Mouse (Mus musculus) kidney, embryonic 16.5 days (tissue): Measurements from ENCODE around the gene Map3k7. TPM values are rescaled to one million over a fixed set of nuclear protein-coding genes. Genes with fewer than 3 reads are reported as not detected.

Source experiments
- ATAC-seq: fragments of 200-750 bp; cut with Nextera tagmentation; 2 replicates; pipeline ENCODE4 v1.8.0; 2017; ENCODE audit warnings: moderate TSS enrichment; ENCODE audit not compliant: low FRiP score, low TSS enrichment
- H3K27ac ChIP-seq: fragments of 300-500 bp; sonication (generic); 2 replicates; pipeline ENCODE4 v1.5.1; 2014; ENCODE audit warnings: low read length
- H3K27me3 ChIP-seq: fragments of 300-500 bp; sonication (generic); 2 replicates; pipeline ENCODE4 v1.6.1; 2014; ENCODE audit warnings: low read length, control low read depth, mixed read lengths; ENCODE audit not compliant: insufficient read depth
- H3K36me3 ChIP-seq: fragments of 300-500 bp; sonication (generic); 2 replicates; pipeline ENCODE4 v1.6.1; 2014; ENCODE audit warnings: low read length, control low read depth, mixed read lengths; ENCODE audit not compliant: insufficient read depth
- H3K4me1 ChIP-seq: fragments of 300-500 bp; sonication (generic); 2 replicates; pipeline ENCODE4 v1.6.1; 2014; ENCODE audit warnings: low read length, control low read depth, mixed read lengths; ENCODE audit not compliant: insufficient read depth
- H3K4me2 ChIP-seq: fragments of 300-500 bp; sonication (generic); replicated peaks from 2 replicates; pipeline ENCODE4 v1.6.1; 2014; ENCODE audit warnings: low read depth, low read length
- H3K4me3 ChIP-seq: fragments of 300-500 bp; sonication (generic); 2 replicates; pipeline ENCODE4 v1.5.1; 2014; ENCODE audit warnings: mild to moderate bottlenecking, low read length
- H3K9ac ChIP-seq: fragments of 300-500 bp; sonication (generic); replicated peaks from 2 replicates; pipeline ENCODE4 v1.6.1; 2014; ENCODE audit warnings: low read length
- H3K9me3 ChIP-seq: fragments of 300-500 bp; sonication (generic); 2 replicates; pipeline ENCODE4 v1.6.1; 2016; ENCODE audit warnings: low read length, control low read depth
- WGBS: fragments of 180-500 bp; shearing (Covaris S2); extraction: QIAGEN DNeasy Blood & Tissue Kit; methylation state at CpG from one replicate; pipeline ENCODE4 v1.1.7; 2014; 5-methylcytosine and 5-hydroxymethylcytosine counted together
- polyA plus RNA-seq: library from polyadenylated mRNA; unstranded; fragments of >200 nt; fragmentation: Nextera tagmentation; extraction: Ambion mirVana; gene quantifications from 2 replicates; pipeline ENCODE4 v1.2.1, GENCODE M21; 2015

Gene Map3k7
- polyA plus RNA-seq, 1 experiment from 2014 or later, result 30.6 TPM

DNA sequence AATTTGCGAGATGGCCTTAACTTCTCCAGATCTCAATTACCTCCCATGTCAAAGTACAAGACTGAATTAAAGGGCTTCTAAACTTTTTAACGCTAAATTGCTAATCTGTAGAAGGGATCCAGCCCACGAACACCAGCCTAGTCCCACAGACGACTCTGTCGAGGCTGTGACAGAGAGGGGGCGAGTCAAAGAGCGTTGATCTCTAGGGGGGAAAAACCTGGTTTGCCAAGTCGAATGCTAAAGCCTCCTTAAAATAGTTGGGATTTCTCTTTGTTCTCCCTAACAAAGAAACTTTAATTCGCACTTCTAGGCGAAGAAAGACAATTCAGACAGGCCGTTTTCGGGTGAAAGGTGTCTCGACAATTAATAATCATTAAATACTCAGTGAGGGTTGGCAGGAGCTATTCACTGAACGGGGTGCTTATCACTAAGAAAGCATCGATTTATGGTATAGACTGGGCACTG is 27.0 kb upstream of the Map3k7 start:
- H3K9me3 ChIP-seq, result no peaks in the 10 kb centered on the region
- no peak; the same call in 1 of the 2 replicates for ATAC-seq
- H3K4me1 ChIP-seq, result peaks cover 17% of the 10 kb centered on the region
- peak overlapping the region; percentile 73 for H3K9ac ChIP-seq
- 14% methylated on average over 15 of the region's 15 CpGs for WGBS
- peak overlapping the region; percentile 56 for H3K4me3 ChIP-seq
- no peaks in the 10 kb centered on the region for H3K36me3 ChIP-seq
- no peaks in the 10 kb centered on the region for H3K27me3 ChIP-seq
- H3K4me2 ChIP-seq, result peak overlapping the region; percentile 96
- no peak overlapping the region for H3K27ac ChIP-seq

DNA sequence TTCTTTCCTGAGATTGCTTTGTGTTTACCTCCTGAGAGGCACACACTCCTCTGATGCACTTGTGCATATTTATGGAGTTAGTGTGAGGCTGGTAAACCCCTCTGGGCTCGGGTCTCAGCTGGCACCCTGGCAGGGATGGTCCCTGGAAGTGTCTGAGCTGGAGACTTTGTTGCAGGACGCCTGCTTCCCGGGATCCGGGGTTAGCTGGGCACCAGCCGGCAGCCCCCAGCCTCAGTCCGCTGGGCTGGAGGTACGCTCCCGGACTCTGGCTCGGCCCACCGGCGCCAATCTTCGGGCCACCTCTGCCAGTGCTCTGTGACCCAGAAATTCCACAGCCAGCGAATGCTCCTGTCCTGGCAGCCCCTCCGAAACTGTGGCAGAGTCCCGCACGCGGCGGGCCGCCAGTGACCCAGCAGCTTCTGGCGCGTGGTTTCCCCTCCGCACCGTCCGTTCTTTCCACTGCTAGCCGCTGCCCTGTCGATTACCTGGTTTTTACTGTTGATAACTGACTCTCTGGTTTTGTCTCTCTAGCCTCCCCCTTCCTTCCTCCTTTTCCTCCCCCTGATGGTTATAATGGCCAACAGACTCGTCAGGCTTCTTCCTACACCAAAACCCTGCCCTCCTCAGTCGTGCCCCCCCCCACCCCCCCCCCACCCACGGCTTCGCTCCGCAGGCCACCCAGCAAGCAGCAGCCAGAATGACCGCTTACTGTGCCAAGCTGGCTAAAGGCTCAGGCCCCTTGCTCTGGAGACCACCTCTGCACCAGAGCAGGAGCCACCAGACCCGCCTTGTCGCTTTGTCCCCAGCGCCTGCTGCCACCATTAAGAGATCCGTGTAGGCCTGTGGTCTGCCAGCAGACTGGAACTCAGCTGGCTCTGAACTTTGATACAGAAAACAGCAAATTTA is 26.3 kb upstream of the Map3k7 start:
- Histone ChIP-seq H3K4me2 (peak overlapping the region; percentile 96), H3K9me3 (no peaks in the 10 kb centered on the region), H3K27ac (peak overlapping the region; percentile 50; the same call in 1 of the 2 replicates), H3K36me3 (no peaks in the 10 kb centered on the region), H3K4me3 (peak overlapping the region; percentile 56), H3K4me1 (peaks cover 17% of the 10 kb centered on the region), H3K27me3 (no peaks in the 10 kb centered on the region), H3K9ac (peak overlapping the region; percentile 73)
- ATAC-seq, result peak; percentile 77
- 3% methylated on average over 34 of the region's 36 CpGs for WGBS

- Histone ChIP-seq H3K27ac (no peak overlapping the region), H3K4me3 (no peak overlapping the region), H3K4me1 (peaks cover 17% of the 10 kb centered on the region), H3K27me3 (no peaks in the 10 kb centered on the region), H3K4me2 (no peak overlapping the region; the same call in 1 of the 2 replicates), H3K9ac (no peak overlapping the region), H3K9me3 (no peaks in the 10 kb centered on the region), H3K36me3 (no peaks in the 10 kb centered on the region)
- peak; percentile 49; the same call in 1 of the 2 replicates for ATAC-seq
- 24% methylated on average over 9 of the region's 9 CpGs for WGBS
These were observed 25.3 kb upstream of the Map3k7 start for GRCm38 (mm10) chr4:31938416-31939106.

DNA sequence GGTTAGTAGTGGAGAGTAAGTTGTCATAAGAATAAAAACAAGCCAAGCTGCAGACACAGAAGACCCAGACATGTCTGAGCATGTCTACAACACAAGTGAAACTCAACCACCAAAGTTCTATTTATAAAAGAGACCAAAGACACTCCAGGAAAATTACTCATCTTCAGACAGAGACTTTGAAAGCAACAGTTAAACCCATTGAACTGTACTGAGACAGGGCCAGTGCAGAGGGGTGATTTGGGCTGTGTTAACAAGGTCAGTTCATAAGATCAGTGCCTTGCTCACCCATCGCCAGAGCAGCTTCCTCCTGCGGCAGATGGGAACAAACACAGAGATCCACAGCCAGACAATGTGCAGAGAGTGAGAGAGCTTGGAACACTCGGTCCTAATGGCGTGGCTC is 22.3 kb upstream of the Map3k7 start:
- no peak overlapping the region for H3K9ac ChIP-seq
- WGBS, result 48% methylated on average over 4 of the region's 4 CpGs
- H3K27me3 ChIP-seq, result no peaks in the 10 kb centered on the region
- ATAC-seq, result no peak
- H3K9me3 ChIP-seq, result no peaks in the 10 kb centered on the region
- H3K27ac ChIP-seq, result no peak overlapping the region
- peaks cover 17% of the 10 kb centered on the region for H3K4me1 ChIP-seq
- H3K36me3 ChIP-seq, result no peaks in the 10 kb centered on the region
- H3K4me2 ChIP-seq, result no peak overlapping the region
- H3K4me3 ChIP-seq, result no peak overlapping the region

GRCm38 (mm10) chr4:31943045-31943444 is 20.9 kb upstream of the Map3k7 start:
- WGBS, result 94% methylated on average over 2 of the region's 2 CpGs
- Histone ChIP-seq H3K9me3 (no peaks in the 10 kb centered on the region), H3K27ac (no peak overlapping the region), H3K4me1 (peaks cover 3% of the 10 kb centered on the region), H3K27me3 (no peaks in the 10 kb centered on the region), H3K9ac (no peak overlapping the region), H3K4me3 (no peak overlapping the region), H3K36me3 (no peaks in the 10 kb centered on the region), H3K4me2 (no peak overlapping the region)
- no peak for ATAC-seq

DNA sequence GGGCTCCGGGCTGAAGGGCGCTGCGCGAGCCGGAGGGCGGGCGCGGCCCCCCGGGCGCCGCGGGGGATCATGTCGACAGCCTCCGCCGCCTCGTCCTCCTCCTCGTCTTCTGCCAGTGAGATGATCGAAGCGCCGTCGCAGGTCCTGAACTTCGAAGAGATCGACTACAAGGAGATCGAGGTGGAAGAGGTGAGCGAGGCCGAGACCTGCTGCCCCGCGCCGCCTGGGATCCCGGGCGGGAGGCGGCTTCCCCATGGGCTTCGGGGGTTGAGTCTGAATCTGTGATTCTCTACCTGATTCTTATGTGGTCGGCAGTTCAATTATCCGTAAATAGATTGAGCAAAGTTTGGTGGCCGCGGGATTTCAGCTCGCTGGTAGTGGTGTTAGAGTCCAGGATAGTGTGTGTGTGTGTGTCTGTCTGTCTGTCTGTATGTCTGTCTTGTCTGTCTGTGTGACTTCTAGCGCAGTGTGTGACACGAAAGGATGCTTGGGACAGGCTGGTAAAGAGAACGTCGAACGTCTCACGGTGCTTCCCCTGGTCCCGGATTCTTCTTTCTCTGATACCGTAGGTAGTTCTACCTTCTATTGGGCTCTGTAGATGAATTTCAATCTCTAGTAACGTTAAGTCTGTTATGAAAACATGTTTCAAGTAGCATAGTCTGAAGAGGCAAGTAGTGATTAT is 438 bp downstream of the Map3k7 start:
- no peak for ATAC-seq
- H3K9ac ChIP-seq, result peak overlapping the region; percentile 88
- WGBS, result under 1% methylated on average over 47 of the region's 47 CpGs

GRCm38 (mm10) chr4:31965208-31965607 is 1.3 kb downstream of the Map3k7 start:
- no peaks in the 10 kb centered on the region for H3K9me3 ChIP-seq
- no peak for ATAC-seq
- no peak overlapping the region for H3K27ac ChIP-seq
- WGBS, result 48% methylated on average over 2 of the region's 2 CpGs
- H3K9ac ChIP-seq, result 0 out of 2 replicates have a peak overlapping the region, but pooled peaks have one; percentile 5
- H3K36me3 ChIP-seq, result no peaks in the 10 kb centered on the region
- peak overlapping the region; percentile 88 for H3K4me2 ChIP-seq
- H3K4me1 ChIP-seq, result peaks cover 15% of the 10 kb centered on the region
- H3K27me3 ChIP-seq, result no peaks in the 10 kb centered on the region
- peak overlapping the region; percentile 81 for H3K4me3 ChIP-seq

More for the DNA sequence above, 438 bp downstream of the Map3k7 start:
- Histone ChIP-seq H3K4me1 (peaks cover 15% of the 10 kb centered on the region), H3K36me3 (no peaks in the 10 kb centered on the region), H3K4me3 (peak overlapping the region; percentile 81), H3K4me2 (peak overlapping the region; percentile 88), H3K9me3 (no peaks in the 10 kb centered on the region), H3K27ac (peak overlapping the region; percentile 99), H3K27me3 (no peaks in the 10 kb centered on the region)

DNA sequence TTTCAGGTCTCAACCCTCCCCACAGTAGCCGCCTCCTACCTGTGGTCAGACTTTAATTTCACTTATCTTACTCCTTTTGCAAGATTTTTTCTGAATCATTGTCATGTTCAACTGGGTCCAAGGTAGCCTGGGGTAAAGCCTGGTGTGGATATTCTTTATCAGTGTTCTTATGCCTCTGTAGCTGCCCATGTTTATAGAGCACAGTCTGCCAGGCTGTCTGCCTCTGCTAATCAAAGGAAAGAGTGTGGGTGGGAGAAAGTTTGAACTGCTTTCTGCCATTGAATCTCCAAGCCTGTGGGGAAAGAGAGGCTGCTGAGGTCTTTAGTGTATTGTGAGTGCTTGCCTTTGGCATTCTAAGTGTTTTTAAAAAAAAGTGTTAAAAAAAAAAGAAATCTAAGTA is 7.5 kb downstream of the Map3k7 start:
- Histone ChIP-seq H3K36me3 (0 out of 2 replicates have a peak, but pooled peaks cover 3% of the 10 kb centered on the region), H3K27me3 (no peaks in the 10 kb centered on the region), H3K4me1 (peaks cover 5% of the 10 kb centered on the region; the same call in 1 of the 2 replicates), H3K9me3 (no peaks in the 10 kb centered on the region), H3K4me3 (no peak overlapping the region), H3K4me2 (no peak overlapping the region), H3K27ac (no peak overlapping the region), H3K9ac (no peak overlapping the region)
- 85% methylated on average over 1 of the region's 1 CpGs for WGBS
- ATAC-seq, result no peak

GRCm38 (mm10) chr4:31972181-31972580 is 8.3 kb downstream of the Map3k7 start:
- Histone ChIP-seq H3K9ac (no peak overlapping the region), H3K27ac (no peak overlapping the region), H3K27me3 (no peaks in the 10 kb centered on the region), H3K4me3 (no peak overlapping the region), H3K4me2 (no peak overlapping the region), H3K36me3 (peaks cover 8% of the 10 kb centered on the region; the same call in 1 of the 2 replicates), H3K4me1 (peaks cover 5% of the 10 kb centered on the region; the same call in 1 of the 2 replicates), H3K9me3 (no peaks in the 10 kb centered on the region)
- 65% methylated on average over 6 of the region's 6 CpGs for WGBS
- ATAC-seq, result no peak
